Mouse (Mus musculus) thymus, postnatal 25 days (tissue): ENCODE measurements around the gene Bloc1s4.

Source experiments
- DNase-seq: peaks from one replicate; pipeline ENCODE4 v3.0.0; 2022

The Bloc1s4 gene

GRCm38 (mm10) chr5:36748536-36749061, at the start of gene Bloc1s4:
Bloc1s4 (minus strand) TSS chr5:36748650.
- peak; percentile 85 for DNase-seq

- DNase-seq, result no peak
Measured at GRCm38 (mm10) chr5:36797291-36797690, 48.8 kb upstream of the Bloc1s4 start.

GRCm38 (mm10) chr5:36796296-36797014, 48.0 kb upstream of the Bloc1s4 start, which contains the start of gene Mrfap1:
Mrfap1 (minus strand) TSS chr5:36796772.
- DNase-seq, result peak; percentile 96

- peak; percentile 68 for DNase-seq
Measured at GRCm38 (mm10) chr5:36795647-36796295, 47.3 kb upstream of the Bloc1s4 start.

GRCm38 (mm10) chr5:36791861-36792260, 43.4 kb upstream of the Bloc1s4 start:
- no peak for DNase-seq

- DNase-seq, result no peak
Measured at GRCm38 (mm10) chr5:36786052-36786451, 37.6 kb upstream of the Bloc1s4 start.

- no peak for DNase-seq
Measured at GRCm38 (mm10) chr5:36779512-36779911, 31.1 kb upstream of the Bloc1s4 start.

GRCm38 (mm10) chr5:36778901-36779300, 30.5 kb upstream of the Bloc1s4 start:
- DNase-seq, result no peak

- DNase-seq, result no peak
Measured at GRCm38 (mm10) chr5:36777186-36777585, 28.7 kb upstream of the Bloc1s4 start.

- no peak for DNase-seq
Measured at GRCm38 (mm10) chr5:36776021-36776575, 27.6 kb upstream of the Bloc1s4 start.

GRCm38 (mm10) chr5:36775317-36775716, 26.9 kb upstream of the Bloc1s4 start:
- DNase-seq, result no peak

- no peak for DNase-seq
Measured at GRCm38 (mm10) chr5:36772586-36772985, 24.1 kb upstream of the Bloc1s4 start.

- no peak for DNase-seq
Measured at GRCm38 (mm10) chr5:36769603-36770002, 21.2 kb upstream of the Bloc1s4 start.

GRCm38 (mm10) chr5:36766958-36767703, 18.7 kb upstream of the Bloc1s4 start:
- DNase-seq, result no peak

GRCm38 (mm10) chr5:36759848-36760247, 11.4 kb upstream of the Bloc1s4 start:
- DNase-seq, result no peak

- DNase-seq, result no peak
Measured at GRCm38 (mm10) chr5:36757033-36757432, 8.6 kb upstream of the Bloc1s4 start.

GRCm38 (mm10) chr5:36750119-36751078, 1.9 kb upstream of the Bloc1s4 start:
- DNase-seq, result no peak

- DNase-seq, result peak; percentile 12
Measured at GRCm38 (mm10) chr5:36747794-36748535, 485 bp downstream of the Bloc1s4 start.

- DNase-seq, result no peak
Measured at GRCm38 (mm10) chr5:36747071-36747470, 1.4 kb downstream of the Bloc1s4 start.

GRCm38 (mm10) chr5:36742126-36742848, 6.2 kb downstream of the Bloc1s4 start:
- DNase-seq, result peak; percentile 80
